Mouse (Mus musculus) olfactory bulb, adult 2 months (tissue): Measurements from ENCODE around the gene Ripk4. TPM values are rescaled to one million over a fixed set of nuclear protein-coding genes. Genes with fewer than 3 reads are reported as not detected.

Experiments used
- H3K27ac ChIP-seq: fragments of 200-500 bp; 2 replicates; pipeline ENCODE4 v1.5.1; 2012; ENCODE audit warnings: low read depth, low read length; ENCODE audit not compliant: insufficient read depth
- H3K4me1 ChIP-seq: fragments of 200-500 bp; 2 replicates; pipeline ENCODE4 v1.6.1; 2012; ENCODE audit warnings: low read length; ENCODE audit not compliant: control insufficient read depth, insufficient read depth
- H3K4me3 ChIP-seq: fragments of 200-500 bp; 2 replicates; pipeline ENCODE4 v1.5.1; 2012; ENCODE audit warnings: mild to moderate bottlenecking, low read depth, low read length, moderate library complexity; ENCODE audit not compliant: insufficient read depth
- CTCF ChIP-seq: fragments of 200-500 bp; IDR thresholded peaks from 2 replicates; pipeline ENCODE4 v1.5.1; 2012; ENCODE audit warnings: low read depth, mild to moderate bottlenecking, low read length, moderate library complexity; ENCODE audit not compliant: insufficient read depth
- POLR2A ChIP-seq: fragments of 200-500 bp; IDR thresholded peaks from 2 replicates; pipeline ENCODE4 v1.6.1; 2012; ENCODE audit warnings: mild to moderate bottlenecking, low read depth, low read length, moderate library complexity; ENCODE audit not compliant: insufficient read depth
- WGBS: fragments of 180-500 bp; shearing (Covaris S2); methylation state at CpG from one replicate; pipeline ENCODE4 v1.1.7; 2018; 5-methylcytosine and 5-hydroxymethylcytosine counted together
- polyA plus RNA-seq: library from polyadenylated mRNA; stranded (reverse); fragments of >200 nt; gene quantifications from 2 replicates; pipeline ENCODE4 v1.2.4, GENCODE M21; 2012; ENCODE audit warnings: low replicate concordance; ENCODE audit not compliant: missing spikeins, insufficient read depth, insufficient read length

Gene Ripk4
- polyA plus RNA-seq, 1 experiment, result not detected

- 78% methylated on average over 8 of the region's 8 CpGs for WGBS
- no peaks in the 10 kb centered on the region for H3K4me1 ChIP-seq
- TF ChIP-seq POLR2A (no peak), CTCF (no peak)
Measured at GRCm38 (mm10) chr16:97751884-97752283, 11.7 kb downstream of the Ripk4 start.

GRCm38 (mm10) chr16:97748421-97748820, 15.2 kb downstream of the Ripk4 start:
- no peak overlapping the region for H3K27ac ChIP-seq
- WGBS, result 95% methylated on average over 6 of the region's 6 CpGs
- no peak for TF ChIP-seq POLR2A
- no peak for TF ChIP-seq CTCF
- H3K4me1 ChIP-seq, result no peaks in the 10 kb centered on the region
- no peak overlapping the region for H3K4me3 ChIP-seq

More at GRCm38 (mm10) chr16:97751884-97752283, 11.7 kb downstream of the Ripk4 start:
- no peak overlapping the region for H3K27ac ChIP-seq
- H3K4me3 ChIP-seq, result no peak overlapping the region

DNA sequence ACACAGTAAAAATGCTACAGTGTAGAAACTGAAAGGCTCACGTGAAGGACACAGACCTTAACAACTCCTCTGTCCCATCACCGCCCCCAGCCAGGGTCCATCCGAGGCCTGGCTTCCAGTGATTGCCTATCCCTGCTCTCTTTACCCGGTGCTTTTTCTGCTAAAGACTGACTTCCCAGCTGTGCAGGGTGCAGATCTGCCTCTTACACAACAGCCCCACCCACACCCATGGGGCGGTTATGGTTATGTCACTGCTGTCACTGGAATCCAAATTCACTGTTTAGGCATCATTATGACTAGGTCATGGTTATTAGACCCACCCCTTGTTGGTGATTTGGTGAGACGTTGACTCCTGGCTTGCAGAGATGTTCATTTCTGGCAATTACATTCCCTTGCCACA, 25.6 kb downstream of the Ripk4 start:
- 74% methylated on average over 6 of the region's 6 CpGs for WGBS

DNA sequence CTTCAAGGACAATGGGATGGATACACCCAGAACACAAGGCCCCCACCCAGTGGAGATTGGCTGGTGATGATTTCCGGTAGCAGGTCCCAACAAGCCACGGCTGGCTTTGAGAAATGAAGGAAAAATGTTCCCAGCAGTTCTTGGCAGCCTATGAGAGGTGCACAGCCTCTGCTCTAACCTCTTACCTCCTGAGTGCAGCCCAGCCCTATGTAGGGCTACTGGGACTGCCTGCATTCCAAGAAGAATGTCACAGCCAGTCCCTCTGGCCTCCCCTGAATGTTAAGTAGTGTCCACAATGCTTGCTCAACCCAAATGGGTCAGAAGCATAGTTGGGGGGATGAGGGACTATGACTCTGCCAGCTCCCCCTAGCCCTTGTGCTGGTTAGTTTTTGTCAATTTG, 27.0 kb downstream of the Ripk4 start:
- peaks cover 4% of the 10 kb centered on the region for H3K4me1 ChIP-seq

More for the DNA sequence above, 25.6 kb downstream of the Ripk4 start:
- Histone ChIP-seq H3K4me3 (no peak overlapping the region), H3K27ac (no peak overlapping the region), H3K4me1 (peaks cover 4% of the 10 kb centered on the region)
- no peak for TF ChIP-seq CTCF
- no peak for TF ChIP-seq POLR2A

DNA sequence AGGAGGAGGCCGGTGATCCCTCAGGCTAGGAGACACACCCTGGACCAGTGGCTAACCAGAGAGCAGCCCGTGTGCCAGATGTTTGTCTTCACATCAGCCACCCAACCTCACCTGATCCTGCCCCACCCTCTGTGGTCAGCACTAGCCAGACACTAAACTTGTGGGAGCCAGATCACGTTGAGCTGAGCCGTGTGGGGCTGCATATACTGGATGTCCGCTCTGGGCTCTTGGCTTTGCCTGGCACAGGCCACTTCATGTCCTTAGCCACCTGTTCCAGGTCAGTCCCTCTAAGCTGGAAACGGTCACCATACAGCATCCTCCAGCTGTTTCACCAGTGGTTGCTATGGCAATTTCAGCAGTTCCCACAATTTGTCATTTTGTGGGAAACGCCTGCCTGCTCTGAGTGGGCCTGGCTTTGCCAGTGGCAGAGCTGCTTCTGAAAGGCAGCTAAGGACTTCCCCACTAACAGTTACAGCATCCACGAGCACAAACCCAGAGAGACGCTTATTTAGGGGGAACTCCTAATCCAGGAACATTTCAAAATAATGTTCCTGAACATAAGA, 28.7 kb downstream of the Ripk4 start:
- no peak overlapping the region for H3K27ac ChIP-seq
- WGBS, result 57% methylated on average over 9 of the region's 9 CpGs
- H3K4me3 ChIP-seq, result no peak overlapping the region
- H3K4me1 ChIP-seq, result peaks cover 4% of the 10 kb centered on the region
- TF ChIP-seq POLR2A (no peak), CTCF (no peak)

More for the DNA sequence above, 27.0 kb downstream of the Ripk4 start:
- Histone ChIP-seq H3K4me3 (no peak overlapping the region), H3K27ac (no peak overlapping the region)
- TF ChIP-seq CTCF (no peak), POLR2A (no peak)
- 80% methylated on average over 2 of the region's 2 CpGs for WGBS

DNA sequence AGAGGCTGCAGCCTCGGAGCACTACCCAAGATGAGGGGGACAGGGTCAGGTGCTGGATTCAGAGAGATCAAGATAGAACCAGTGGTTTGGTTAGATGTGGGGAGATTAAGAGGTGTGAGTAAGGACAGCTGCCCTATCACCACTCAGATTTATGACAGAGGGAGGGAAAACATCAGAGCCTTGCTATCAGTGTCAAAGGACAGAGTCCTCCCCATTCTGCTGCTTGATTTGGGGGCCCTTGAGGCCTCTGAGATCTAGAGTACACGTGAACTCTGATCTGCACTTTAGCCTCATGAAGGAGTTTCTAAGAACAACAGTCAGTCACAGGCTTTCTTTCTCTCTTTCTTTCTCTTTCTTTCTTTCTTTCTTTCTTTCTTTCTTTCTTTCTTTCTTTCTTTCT, 30.0 kb downstream of the Ripk4 start:
- H3K4me3 ChIP-seq, result no peak overlapping the region
- peaks cover 4% of the 10 kb centered on the region for H3K4me1 ChIP-seq
- H3K27ac ChIP-seq, result no peak overlapping the region
- 91% methylated on average over 2 of the region's 2 CpGs for WGBS
- TF ChIP-seq POLR2A (no peak), CTCF (no peak)

DNA sequence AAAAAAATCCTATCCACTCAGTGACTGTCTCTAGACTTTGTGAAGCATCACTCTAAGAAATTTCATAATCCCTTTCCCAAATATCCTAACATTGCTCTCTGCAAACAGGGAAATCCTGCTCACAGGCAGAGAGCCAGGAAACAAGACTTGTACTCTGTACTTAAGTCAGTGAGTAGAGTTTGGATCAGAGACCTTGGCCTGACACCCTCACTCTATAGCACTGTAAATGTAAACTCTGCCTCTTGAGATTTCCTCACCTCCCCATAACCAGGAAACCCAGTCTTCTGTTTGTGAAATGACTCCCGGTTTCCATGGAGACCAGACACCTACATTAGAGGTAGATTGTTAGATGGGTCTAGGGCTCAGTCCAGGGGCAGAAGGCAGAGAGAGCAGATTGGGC, 33.3 kb downstream of the Ripk4 start:
- WGBS, result 93% methylated on average over 1 of the region's 1 CpGs
- H3K4me1 ChIP-seq, result peaks cover 4% of the 10 kb centered on the region
- H3K4me3 ChIP-seq, result no peak overlapping the region
- no peak overlapping the region for H3K27ac ChIP-seq
- TF ChIP-seq POLR2A, result no peak
- no peak for TF ChIP-seq CTCF

- WGBS, result 83% methylated on average over 3 of the region's 3 CpGs
- Histone ChIP-seq H3K4me3 (no peak overlapping the region), H3K4me1 (no peaks in the 10 kb centered on the region), H3K27ac (no peak overlapping the region)
- TF ChIP-seq POLR2A (no peak), CTCF (no peak)
Measured at GRCm38 (mm10) chr16:97726436-97726835, 37.2 kb downstream of the Ripk4 start.

GRCm38 (mm10) chr16:97720093-97720492, 43.5 kb downstream of the Ripk4 start:
- Histone ChIP-seq H3K4me3 (no peak overlapping the region), H3K4me1 (no peaks in the 10 kb centered on the region), H3K27ac (no peak overlapping the region)
- no peak for TF ChIP-seq CTCF
- TF ChIP-seq POLR2A, result no peak
- WGBS, result 85% methylated on average over 1 of the region's 1 CpGs
